Mouse (Mus musculus): ENCODE data around the gene Brinp1. TPM values are rescaled to one million over a fixed set of nuclear protein-coding genes. Genes with fewer than 3 reads are reported as not detected.

Brinp1 gene
- total RNA-seq (2021): 1 to 10 TPM; 1.7 to 1.8 TPM
- long read RNA-seq, experiment 1: 0 reads
- long read RNA-seq, experiment 2, partial matches to known transcripts: 1 of 4 reads
- long read RNA-seq, experiment 2, other reads (novel, unspliced or antisense): 0 of 4 reads

- DNase-seq (ENCODE audit: low spot score in 2 of 2): peak; percentile 7 to 35
Measured at GRCm38 (mm10) chr4:68954322-68954901, at the start of gene Brinp1. Gene Brinp1 (minus strand): TSS chr4:68954397.

GRCm38 (mm10) chr4:68957265-68957664 is 3.1 kb upstream of the Brinp1 start:
- DNase-seq (ENCODE audit: low spot score in 2 of 2): no peak

- DNase-seq (ENCODE audit: low spot score in 2 of 2): peak; percentile 32 to 37
Measured at GRCm38 (mm10) chr4:68955621-68956020, 1.4 kb upstream of the Brinp1 start.

- no peak for DNase-seq (ENCODE audit: low spot score in 2 of 2)
Measured at GRCm38 (mm10) chr4:68953667-68954321, 403 bp downstream of the Brinp1 start.

GRCm38 (mm10) chr4:68953131-68953551 is 1.1 kb downstream of the Brinp1 start:
- DNase-seq (ENCODE audit: low spot score in 2 of 2): no peak

GRCm38 (mm10) chr4:68950556-68950955 is 3.6 kb downstream of the Brinp1 start:
- peak in 1 of 2 experiments; percentile 19 for DNase-seq (ENCODE audit: low spot score in 2 of 2)

- DNase-seq (ENCODE audit: low spot score in 2 of 2): no peak
Measured at GRCm38 (mm10) chr4:68942938-68943337, 11.3 kb downstream of the Brinp1 start.

GRCm38 (mm10) chr4:68930022-68930421 is 24.2 kb downstream of the Brinp1 start:
- DNase-seq (ENCODE audit: low spot score in 2 of 2): no peak

GRCm38 (mm10) chr4:68926091-68926490 is 28.1 kb downstream of the Brinp1 start:
- DNase-seq (ENCODE audit: low spot score in 2 of 2): no peak

- DNase-seq (ENCODE audit: low spot score in 2 of 2): no peak
Measured at GRCm38 (mm10) chr4:68922944-68923343, 31.3 kb downstream of the Brinp1 start.

- no peak for DNase-seq (ENCODE audit: low spot score in 2 of 2)
Measured at GRCm38 (mm10) chr4:68922504-68922903, 31.7 kb downstream of the Brinp1 start.

- no peak for DNase-seq (ENCODE audit: low spot score in 2 of 2)
Measured at GRCm38 (mm10) chr4:68920127-68920526, 34.1 kb downstream of the Brinp1 start.

- DNase-seq (ENCODE audit: low spot score in 2 of 2): no peak
Measured at GRCm38 (mm10) chr4:68910942-68911341, 43.3 kb downstream of the Brinp1 start.

GRCm38 (mm10) chr4:68906417-68907210 is 47.6 kb downstream of the Brinp1 start:
- DNase-seq (ENCODE audit: low spot score in 2 of 2): no peak

GRCm38 (mm10) chr4:68890526-68890925 is 63.7 kb downstream of the Brinp1 start:
- no peak for DNase-seq (ENCODE audit: low spot score in 2 of 2)

GRCm38 (mm10) chr4:68886276-68886675 is 67.9 kb downstream of the Brinp1 start:
- DNase-seq (ENCODE audit: low spot score in 2 of 2): no peak

- DNase-seq (ENCODE audit: low spot score in 2 of 2): no peak
Measured at GRCm38 (mm10) chr4:68872028-68872427, 82.2 kb downstream of the Brinp1 start.

GRCm38 (mm10) chr4:68865135-68865767 is 88.9 kb downstream of the Brinp1 start:
- no peak for DNase-seq (ENCODE audit: low spot score in 2 of 2)

- DNase-seq (ENCODE audit: low spot score in 2 of 2): no peak
Measured at GRCm38 (mm10) chr4:68864668-68865067, 89.5 kb downstream of the Brinp1 start.

- DNase-seq (ENCODE audit: low spot score in 2 of 2): no peak
Measured at GRCm38 (mm10) chr4:68856868-68857267, 97.3 kb downstream of the Brinp1 start.

- DNase-seq (ENCODE audit: low spot score in 2 of 2): no peak
Measured at GRCm38 (mm10) chr4:68849671-68850070, 104.5 kb downstream of the Brinp1 start.
